ENCODE assay signal across 20 mouse cellular contexts in genomic region chr3:142138796-142139195, GRCm38 (mm10). TPM values are rescaled to one million over a fixed set of nuclear protein-coding genes. Genes with fewer than 3 reads are reported as not detected.
DNase-seq lines count a peak whose midpoint lies in the region; ATAC-seq lines count a peak whose summit lies in the region.
"Had no signal": no experiment of that assay in that cellular context is flagged by ENCODE, and none has a peak within 500 bp of the region (broad histone marks: within the 10 kb centered on the region; RNA-seq: fewer than 3 reads in every experiment).

No protein-coding gene starts in this region.

- H3K27me3 ChIP-seq in neural tube, embryonic 15.5 days (replicated peaks) = no peaks in the 10 kb centered on the region
- H3K27me3 ChIP-seq: embryonic facial prominence, embryonic 12.5 days; forebrain, embryonic 15.5 days; heart, embryonic 15.5 days had no signal

- H3K9ac ChIP-seq in neural tube, embryonic 15.5 days (replicated peaks) = no peak overlapping the region
- H3K9ac ChIP-seq: embryonic facial prominence, embryonic 12.5 days; forebrain, embryonic 15.5 days; heart, embryonic 15.5 days; hindbrain, embryonic 14.5 days had no signal

- H3K27ac ChIP-seq in neural tube, embryonic 15.5 days (replicated peaks) = no peak overlapping the region
- H3K27ac ChIP-seq: embryonic facial prominence, embryonic 12.5 days; forebrain, embryonic 15.5 days; heart, embryonic 10.5 days; heart, embryonic 15.5 days; hindbrain, embryonic 14.5 days had no signal

- DNase-seq in adrenal gland, postnatal 14 days = peak; percentile 28
- no peak for DNase-seq in adrenal gland, adult 2 months
- peak; percentile 57 to 58 for DNase-seq in lung, adult 18-20 months
- peak; percentile 13 for DNase-seq in lung, postnatal 10 days
- peak; percentile 12 to 30 for DNase-seq in lung, postnatal 4 days
- no peak for DNase-seq in layer of hippocampus, adult 8-10 months (ENCODE audit: low spot score in 2 of 2)
- DNase-seq: cerebellum, adult 11 months; cerebellum, adult 9-11 months; gastrocnemius, postnatal 10 days; heart, adult 18-20 months; heart, postnatal 14 days had no signal

- H3K9me3 ChIP-seq in neural tube, embryonic 15.5 days (replicated peaks) = no peaks in the 10 kb centered on the region
- H3K9me3 ChIP-seq: embryonic facial prominence, embryonic 12.5 days; forebrain, embryonic 15.5 days; heart, embryonic 10.5 days; heart, embryonic 15.5 days had no signal

- H3K4me1 ChIP-seq in neural tube, embryonic 15.5 days = no peaks in the 10 kb centered on the region
- H3K4me1 ChIP-seq: forebrain, embryonic 15.5 days; heart, embryonic 15.5 days had no signal

- H3K4me2 ChIP-seq in neural tube, embryonic 15.5 days = no peak overlapping the region
- H3K4me2 ChIP-seq: embryonic facial prominence, embryonic 12.5 days; forebrain, embryonic 15.5 days; heart, embryonic 15.5 days; hindbrain, embryonic 14.5 days had no signal

- no peak overlapping the region for H3K4me3 ChIP-seq in neural tube, embryonic 15.5 days (replicated peaks)
- H3K4me3 ChIP-seq: embryonic facial prominence, embryonic 12.5 days; forebrain, embryonic 15.5 days; heart, embryonic 10.5 days; heart, embryonic 15.5 days had no signal

- H3K36me3 ChIP-seq in neural tube, embryonic 15.5 days = no peaks in the 10 kb centered on the region
- H3K36me3 ChIP-seq: embryonic facial prominence, embryonic 12.5 days; forebrain, embryonic 15.5 days; heart, embryonic 10.5 days; heart, embryonic 15.5 days had no signal

- 86% methylated on average over 5 of the region's 5 CpGs for WGBS in neural tube, embryonic 15.5 days

- no peak for ATAC-seq in neural tube, embryonic 15.5 days (ENCODE audit: low FRiP score)
- ATAC-seq: forebrain, embryonic 15.5 days had no signal

RNA-seq across cellular contexts. Expression of gene Bmpr1b, which starts 30.4 kb away (rescaled TPM):
- total RNA-seq in adrenal gland, postnatal 14 days (2021) = 0.74 and 1.2 TPM in 2 replicates
- total RNA-seq in adrenal gland, adult 2 months (2021) = under 1 TPM; 0.48 to 0.81 TPM
- 0.06 TPM in 1 of 2 replicates, not detected in the other for polyA plus RNA-seq in adrenal gland, adult 2 months (2012; rRNA removed)
- polyA plus RNA-seq in neural tube, embryonic 15.5 days (2015; fragmentation: Nextera tagmentation; extraction: Ambion mirVana) = 4.6 and 4.8 TPM in 2 replicates
- 10 to 100 TPM; 20.4 to 22.9 (median 21.7) TPM for total RNA-seq in layer of hippocampus, adult 8-10 months (2022)
- total RNA-seq: common myeloid progenitor, adult 5-6 weeks; hematopoietic stem cell, adult 5-6 weeks; MEL had no signal

Comparison
In these comparisons a context has a peak if more than half of its experiments do, and no peak if none do; other contexts are left out.
1. DNase-seq: peak in adrenal gland, postnatal 14 days (single experiment), lung, adult 18-20 months (2 of 2), lung, postnatal 10 days (single experiment) and lung, postnatal 4 days (2 of 2); none in adrenal gland, adult 2 months (single experiment) and layer of hippocampus, adult 8-10 months (0 of 2).